Mouse (Mus musculus) CH12.LX (cell line): ENCODE measurements at regions not wholly inside any gene's neighbourhood (a gene's known extent, or its start where the extent isn't known, plus 50 kb on each side); places are given as distances from the start of the nearest gene placed in this dataset.

ENCODE experiments used
- DNase-seq: peaks from one replicate; pipeline ENCODE4 v3.0.0-alpha.2; 2013; ENCODE audit errors: extremely low read depth
- H3K27ac ChIP-seq: 2 replicates; pipeline ENCODE4 v1.5.1; 2012; ENCODE audit warnings: low read depth, mild to moderate bottlenecking, control low read depth, moderate library complexity; ENCODE audit not compliant: insufficient read depth
- H3K27me3 ChIP-seq: replicated peaks from 2 replicates; pipeline ENCODE3; 2012; ENCODE audit warnings: inconsistent platforms
- H3K36me3 ChIP-seq, 2 experiments: replicated peaks in 1 of 2; 2 replicates each; pipeline versions ENCODE3 to v1.6.1; 2012; ENCODE audit warnings: inconsistent platforms in 1 of 2, low read length in 1 of 2, mild to moderate bottlenecking in 1 of 2, mixed read lengths in 1 of 2, moderate library complexity in 1 of 2; ENCODE audit not compliant: control insufficient read depth in 1 of 2, insufficient read depth in 1 of 2
- H3K4me1 ChIP-seq, 2 experiments: 2 replicates each; pipeline ENCODE4 v1.6.1; 2012; ENCODE audit warnings: inconsistent platforms in 1 of 2, moderate library complexity in 1 of 2; ENCODE audit not compliant: insufficient read depth in 2 of 2, control insufficient read depth in 1 of 2
- H3K4me2 ChIP-seq: 2 replicates; pipeline ENCODE4 v1.6.1; 2012; ENCODE audit warnings: low read depth, mild to moderate bottlenecking, control low read depth; ENCODE audit not compliant: poor library complexity, insufficient read depth, severe bottlenecking
- H3K4me3 ChIP-seq, 3 experiments: fragments of 150-350 bp in 1 of 3; sonication (generic) in 1 of 3; replicated peaks in 1 of 3; 2 replicates each; pipeline versions ENCODE3 to v1.5.1; 2011 to 2012; ENCODE audit warnings: low read depth in 2 of 3, low read length in 2 of 3, mild to moderate bottlenecking in 2 of 3, moderate library complexity in 2 of 3, control low read depth in 1 of 3, improper control_type of control experiment in 1 of 3, inconsistent platforms in 1 of 3, mixed read lengths in 1 of 3; ENCODE audit not compliant: poor library complexity in 1 of 3
- H3K79me2 ChIP-seq: replicated peaks from 2 replicates; pipeline ENCODE4 v1.6.1; 2012; ENCODE audit warnings: mild to moderate bottlenecking, moderate library complexity; ENCODE audit not compliant: control insufficient read depth, poor library complexity, insufficient read depth, severe bottlenecking; ENCODE audit errors: extremely low read depth
- H3K9ac ChIP-seq: 2 replicates; pipeline ENCODE4 v1.6.1; 2012; ENCODE audit warnings: low read depth, mild to moderate bottlenecking, control low read depth, moderate library complexity; ENCODE audit not compliant: insufficient read depth
- H3K9me3 ChIP-seq: replicated peaks from 2 replicates; pipeline ENCODE3; 2012; ENCODE audit warnings: low read length, inconsistent platforms, mixed read lengths
- BHLHE40 ChIP-seq: IDR thresholded peaks from 2 replicates; pipeline ENCODE4 v1.6.1; 2011; ENCODE audit warnings: mild to moderate bottlenecking, low read depth, low read length, improper control_type of control experiment
- ELF1 ChIP-seq: IDR thresholded peaks from 2 replicates; pipeline ENCODE4 v1.6.1; 2014; ENCODE audit warnings: low read depth, mild to moderate bottlenecking, inconsistent platforms, low read length, improper control_type of control experiment
- ETS1 ChIP-seq: conservative IDR thresholded peaks from 2 replicates; pipeline ENCODE4 v1.6.1; 2012; ENCODE audit warnings: low read depth, mild to moderate bottlenecking, inconsistent platforms, low read length, improper control_type of control experiment, moderate library complexity
- HCFC1 ChIP-seq: IDR thresholded peaks from 2 replicates; pipeline ENCODE4 v1.6.1; 2012; ENCODE audit warnings: low read depth, mild to moderate bottlenecking, inconsistent platforms, low read length, improper control_type of control experiment
- JUND ChIP-seq: conservative IDR thresholded peaks from 2 replicates; pipeline ENCODE4 v1.6.1; 2011; ENCODE audit warnings: low read depth, low read length, improper control_type of control experiment
- KAT2A ChIP-seq: IDR thresholded peaks from 2 replicates; pipeline ENCODE4 v1.6.1; 2012; ENCODE audit warnings: low read length, improper control_type of control experiment, inconsistent platforms; ENCODE audit not compliant: insufficient replicate concordance
- MAZ ChIP-seq: IDR thresholded peaks from 2 replicates; pipeline ENCODE4 v1.6.1; 2012; ENCODE audit warnings: low read depth, mild to moderate bottlenecking, inconsistent platforms, low read length, improper control_type of control experiment, moderate library complexity
- MXI1 ChIP-seq: IDR thresholded peaks from 2 replicates; pipeline ENCODE4 v1.6.1; 2011; ENCODE audit warnings: mild to moderate bottlenecking, low read depth, low read length, improper control_type of control experiment
- NRF1 ChIP-seq: IDR thresholded peaks from 2 replicates; pipeline ENCODE4 v1.6.1; 2014; ENCODE audit warnings: low read depth, mild to moderate bottlenecking, inconsistent platforms, low read length, improper control_type of control experiment, moderate library complexity
- PAX5 ChIP-seq: IDR thresholded peaks from 2 replicates; pipeline ENCODE4 v1.6.1; 2012; ENCODE audit warnings: low read length, inconsistent platforms, mixed read lengths
- RCOR1 ChIP-seq: conservative IDR thresholded peaks from 2 replicates; pipeline ENCODE4 v1.6.1; 2012; ENCODE audit warnings: low read depth, mild to moderate bottlenecking, inconsistent platforms, low read length, improper control_type of control experiment
- SMC3 ChIP-seq: IDR thresholded peaks from 2 replicates; pipeline ENCODE4 v1.6.1; 2011; ENCODE audit warnings: low read depth, low read length, improper control_type of control experiment
- USF2 ChIP-seq: conservative IDR thresholded peaks from 2 replicates; pipeline ENCODE4 v1.6.1; 2011; ENCODE audit warnings: low read depth, low read length, improper control_type of control experiment
- ZKSCAN1 ChIP-seq: IDR thresholded peaks from 2 replicates; pipeline ENCODE4 v1.6.1; 2012; ENCODE audit warnings: low read depth, inconsistent platforms, low read length, improper control_type of control experiment, borderline replicate concordance
- dilution Hi-C: fragments of 300-500 bp; cut with MboI; formaldehyde crosslinking; loops from 2 replicates; pipeline ENCODE4 v1.14.3; 2020; ENCODE audit warnings: low sequenced_read_pairs; ENCODE audit not compliant: extremely low pct_unique_long_range_greater_than_20kb, extremely low pct_ligation_motif_present
- in situ Hi-C: fragments of 300-500 bp; cut with MboI; formaldehyde crosslinking; loops from 3 replicates; pipeline ENCODE4 v1.14.3; 2019; ENCODE audit warnings: low sequenced_read_pairs, low pct_ligation_motif_present, low pct_unique_long_range_greater_than_20kb, mixed read lengths

- TF ChIP-seq KAT2A = no peak
- TF ChIP-seq BHLHE40 = no peak
- no peak for TF ChIP-seq NRF1
- TF ChIP-seq ELF1 = no peak
- no peak for TF ChIP-seq MAZ
- TF ChIP-seq ZKSCAN1 = no peak
- TF ChIP-seq MXI1 = no peak
- TF ChIP-seq JUND = no peak
- TF ChIP-seq HCFC1 = no peak
- DNase-seq = no peak
- in situ Hi-C loops = no loop called here
- H3K9me3 ChIP-seq = no peaks in the 10 kb centered on the region
- no peak overlapping the region for H3K4me3 ChIP-seq
- dilution Hi-C loops = no loop called here
- no peak overlapping the region for H3K9ac ChIP-seq
- H3K36me3 ChIP-seq = no peaks in the 10 kb centered on the region
- H3K4me2 ChIP-seq = no peak overlapping the region
- peaks cover 6 to 21% of the 10 kb centered on the region in 2 experiments; a peak in 3 of 4 replicates for H3K4me1 ChIP-seq
- H3K27me3 ChIP-seq = no peaks in the 10 kb centered on the region
- no peaks in the 10 kb centered on the region for H3K79me2 ChIP-seq
- no peak overlapping the region for H3K27ac ChIP-seq
These were observed 194.4 kb upstream of the Egln3 start for GRCm38 (mm10) chr12:54398080-54398479.

GRCm38 (mm10) chr12:54396952-54397351 lies 193.3 kb upstream of the Egln3 start:
- Histone ChIP-seq H3K27ac (no peak overlapping the region), H3K4me2 (no peak overlapping the region), H3K79me2 (no peaks in the 10 kb centered on the region), H3K4me1 (peaks cover 6 to 19% of the 10 kb centered on the region in 2 experiments; a peak in 3 of 4 replicates), H3K9ac (no peak overlapping the region), H3K9me3 (no peaks in the 10 kb centered on the region), H3K36me3 (no peaks in the 10 kb centered on the region), H3K27me3 (no peaks in the 10 kb centered on the region), H3K4me3 (no peak overlapping the region)
- in situ Hi-C loops = no loop called here
- DNase-seq = no peak
- dilution Hi-C loops = no loop called here
- TF ChIP-seq RCOR1 = no peak
- TF ChIP-seq BHLHE40 = no peak
- TF ChIP-seq ETS1 = no peak
- no peak for TF ChIP-seq MAZ
- TF ChIP-seq KAT2A = no peak

- dilution Hi-C loops = no loop called here
These were observed 192.7 kb upstream of the Egln3 start for GRCm38 (mm10) chr12:54396341-54396740.

More at GRCm38 (mm10) chr12:54396341-54396740, 192.7 kb upstream of the Egln3 start:
- TF ChIP-seq ETS1 (no peak), PAX5 (no peak), USF2 (no peak), SMC3 (no peak)
- H3K36me3 ChIP-seq = no peaks in the 10 kb centered on the region
- no peak overlapping the region for H3K4me3 ChIP-seq
- no peak for DNase-seq
- in situ Hi-C loops = no loop called here
- H3K27me3 ChIP-seq = no peaks in the 10 kb centered on the region
- no peak overlapping the region for H3K4me2 ChIP-seq
- H3K27ac ChIP-seq = no peak overlapping the region
- no peaks in the 10 kb centered on the region for H3K79me2 ChIP-seq
- H3K9me3 ChIP-seq = no peaks in the 10 kb centered on the region
- no peak overlapping the region for H3K9ac ChIP-seq
- peaks cover 6 to 14% of the 10 kb centered on the region in 2 experiments; a peak in 3 of 4 replicates for H3K4me1 ChIP-seq
